Mouse (Mus musculus): ENCODE data around the gene Rab5a. TPM values are rescaled to one million over a fixed set of nuclear protein-coding genes. Genes with fewer than 3 reads are reported as not detected.

The Rab5a gene
- polyA plus RNA-seq, 1 experiment from 2014 or later: 76.9 TPM

- no peaks in the 10 kb centered on the region for H3K9me3 ChIP-seq (ENCODE audit: low read depth, low read length)
- no peak overlapping the region for H3K27ac ChIP-seq (ENCODE audit: low read depth)
- no peak overlapping the region for H3K4me3 ChIP-seq (ENCODE audit: low read depth, low read length)
- ATAC-seq (ENCODE audit: insufficient read depth): no peak
- WGBS: 91% methylated on average over 4 of the region's 4 CpGs
- no peaks in the 10 kb centered on the region for H3K36me3 ChIP-seq (ENCODE audit: insufficient read depth)
- no peaks in the 10 kb centered on the region for H3K4me1 ChIP-seq (ENCODE audit: insufficient read depth)
- TF ChIP-seq CTCF (IDR thresholded peaks at IDR 0.05; ENCODE audit: low read depth): no peak
- H3K9ac ChIP-seq: no peak overlapping the region
- no peak overlapping the region for H3K4me2 ChIP-seq
- DNase-seq: no peak
- H3K27me3 ChIP-seq (ENCODE audit: insufficient read depth, low read length): no peaks in the 10 kb centered on the region
Measured at GRCm38 (mm10) chr17:53542536-53542935, 63.5 kb downstream of the Rab5a start.

DNA sequence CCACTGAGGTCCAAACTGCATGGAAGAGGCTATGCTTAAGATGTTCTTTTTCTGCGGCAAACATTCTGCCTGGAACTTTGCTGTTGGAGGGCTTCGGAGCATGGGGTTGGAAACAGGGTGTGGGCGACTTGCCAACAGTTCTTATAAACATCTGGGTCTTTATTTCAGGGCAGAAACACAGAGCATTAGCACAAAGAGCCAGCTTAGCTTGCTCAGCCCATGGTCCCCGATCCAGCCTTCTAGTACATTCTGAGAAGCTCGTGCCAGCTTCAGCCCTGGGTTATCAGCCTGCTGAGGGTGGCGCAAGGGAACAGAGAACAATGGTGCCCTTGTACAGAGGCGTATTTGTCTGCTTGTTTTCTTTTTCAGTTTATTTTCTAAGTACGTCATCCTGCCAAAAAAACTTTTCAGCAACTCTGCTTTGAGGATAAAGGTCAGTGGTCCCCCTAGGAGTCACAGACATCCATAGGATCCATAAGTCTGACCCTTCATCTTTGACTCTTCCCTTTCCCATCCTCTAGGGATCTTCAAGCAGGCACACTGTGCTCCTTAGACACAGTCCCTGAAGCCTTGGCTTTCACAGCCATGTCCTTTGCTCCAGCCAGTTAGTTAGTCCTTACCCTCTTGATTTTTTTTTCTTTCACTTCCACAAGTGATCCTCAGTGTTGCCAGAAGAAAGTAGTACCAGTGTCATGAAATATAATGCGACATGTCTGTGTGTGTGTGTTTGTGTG, 64.7 kb downstream of the Rab5a start:
- Histone ChIP-seq H3K4me3 (ENCODE audit: low read depth, low read length) (no peak overlapping the region), H3K27me3 (ENCODE audit: insufficient read depth, low read length) (no peaks in the 10 kb centered on the region), H3K4me1 (ENCODE audit: insufficient read depth) (no peaks in the 10 kb centered on the region), H3K9ac (no peak overlapping the region), H3K4me2 (peak overlapping the region; percentile 15; the same call in 1 of the 2 replicates), H3K27ac (ENCODE audit: low read depth) (peak overlapping the region; percentile 58; the same call in 1 of the 2 replicates), H3K36me3 (ENCODE audit: insufficient read depth) (no peaks in the 10 kb centered on the region), H3K9me3 (ENCODE audit: low read depth, low read length) (no peaks in the 10 kb centered on the region)
- TF ChIP-seq CTCF (IDR thresholded peaks at IDR 0.05; ENCODE audit: low read depth): no peak
- ATAC-seq (ENCODE audit: insufficient read depth): peak; percentile 90
- peak; percentile 88 for DNase-seq
- 42% methylated on average over 9 of the region's 9 CpGs for whole genome bisulfite sequencing

DNA sequence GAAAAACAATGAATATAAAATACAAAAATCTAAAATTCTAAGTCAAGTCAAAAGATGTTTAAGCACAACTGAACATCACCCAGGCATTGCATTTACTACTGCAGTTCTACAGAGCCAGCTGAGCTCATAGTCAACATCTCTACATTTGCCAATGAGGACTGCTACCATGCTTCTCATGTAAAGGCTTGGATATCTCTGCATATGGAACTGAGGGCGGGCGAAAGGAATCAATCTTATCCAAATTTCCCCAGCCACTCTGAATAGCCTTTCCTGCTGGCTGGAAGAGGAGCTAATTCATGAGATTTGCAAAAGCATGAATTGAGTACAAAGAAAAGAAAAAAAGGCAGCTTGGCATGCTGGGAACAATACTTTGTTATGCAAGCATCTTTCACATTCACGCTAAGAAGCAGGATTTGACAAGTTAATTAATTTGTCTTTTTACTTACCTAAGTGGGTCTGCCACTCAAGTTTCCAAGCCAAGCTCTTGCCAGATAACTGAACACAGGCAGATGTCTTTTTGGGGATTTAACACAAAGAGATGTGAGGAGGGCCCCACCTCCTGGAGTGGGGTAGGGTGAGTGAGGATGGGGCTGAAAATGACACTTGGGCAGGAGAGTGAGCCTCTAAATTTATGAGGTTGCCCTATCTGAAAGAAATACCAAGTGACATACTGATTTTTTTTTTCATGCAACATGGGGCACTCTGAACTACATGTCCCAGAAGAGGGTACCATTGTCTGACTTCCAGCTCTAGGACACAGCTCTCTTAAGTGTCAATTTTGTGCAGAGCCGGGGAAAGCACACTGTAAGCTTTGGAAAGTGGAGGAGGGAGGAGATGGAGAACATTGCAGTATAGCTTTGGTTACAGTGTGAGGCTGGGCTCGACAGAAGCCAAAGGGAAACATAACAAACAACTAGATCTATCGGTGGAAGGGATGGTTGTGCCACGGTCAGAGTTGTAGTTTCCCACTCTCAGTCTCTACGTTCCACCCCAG, 72.6 kb downstream of the Rab5a start:
- Histone ChIP-seq H3K4me1 (ENCODE audit: insufficient read depth) (no peaks in the 10 kb centered on the region), H3K4me2 (no peak overlapping the region), H3K27ac (ENCODE audit: low read depth) (no peak overlapping the region), H3K27me3 (ENCODE audit: insufficient read depth, low read length) (no peaks in the 10 kb centered on the region), H3K4me3 (ENCODE audit: low read depth, low read length) (no peak overlapping the region), H3K36me3 (ENCODE audit: insufficient read depth) (no peaks in the 10 kb centered on the region), H3K9ac (no peak overlapping the region), H3K9me3 (ENCODE audit: low read depth, low read length) (no peaks in the 10 kb centered on the region)
- no peak for TF ChIP-seq CTCF (IDR thresholded peaks at IDR 0.05; ENCODE audit: low read depth)
- 75% methylated on average over 8 of the region's 8 CpGs for WGBS
- no peak for DNase-seq
- ATAC-seq (ENCODE audit: insufficient read depth): no peak

DNA sequence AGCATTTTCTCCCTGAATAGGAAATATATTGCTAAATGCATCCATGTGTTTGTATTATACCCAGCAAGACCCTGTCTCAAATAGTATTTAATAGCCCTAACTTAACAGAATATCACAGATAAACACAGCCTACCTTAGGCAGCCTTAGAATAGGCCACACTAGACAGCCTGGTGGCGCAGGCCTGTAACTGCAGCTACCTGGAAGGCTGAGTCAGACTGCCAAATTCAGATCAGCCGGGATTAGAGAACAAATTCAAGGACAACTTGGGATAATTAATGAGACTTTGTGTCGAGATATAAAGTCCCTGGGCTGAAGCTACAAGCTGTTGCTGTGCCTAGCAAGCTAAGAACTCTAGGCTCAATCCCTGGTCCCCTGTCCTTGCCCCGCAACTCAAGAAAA, 75.1 kb downstream of the Rab5a start:
- no peaks in the 10 kb centered on the region for H3K36me3 ChIP-seq (ENCODE audit: insufficient read depth)
- H3K27ac ChIP-seq (ENCODE audit: low read depth): no peak overlapping the region
- H3K4me2 ChIP-seq: no peak overlapping the region
- TF ChIP-seq CTCF (IDR thresholded peaks at IDR 0.05; ENCODE audit: low read depth): peak; percentile 39
- H3K27me3 ChIP-seq (ENCODE audit: insufficient read depth, low read length): no peaks in the 10 kb centered on the region
- DNase-seq (peak; percentile 9), ATAC-seq (ENCODE audit: insufficient read depth) (no peak)
- 63% methylated on average over 4 of the region's 4 CpGs for WGBS
- H3K4me3 ChIP-seq (ENCODE audit: low read depth, low read length): no peak overlapping the region
- no peaks in the 10 kb centered on the region for H3K9me3 ChIP-seq (ENCODE audit: low read depth, low read length)
- H3K4me1 ChIP-seq (ENCODE audit: insufficient read depth): no peaks in the 10 kb centered on the region
- H3K9ac ChIP-seq: no peak overlapping the region

- Histone ChIP-seq H3K4me2 (no peak overlapping the region), H3K27me3 (ENCODE audit: insufficient read depth, low read length) (no peaks in the 10 kb centered on the region), H3K27ac (ENCODE audit: low read depth) (no peak overlapping the region), H3K36me3 (ENCODE audit: insufficient read depth) (no peaks in the 10 kb centered on the region), H3K4me1 (ENCODE audit: insufficient read depth) (no peaks in the 10 kb centered on the region), H3K9me3 (ENCODE audit: low read depth, low read length) (no peaks in the 10 kb centered on the region), H3K4me3 (ENCODE audit: low read depth, low read length) (no peak overlapping the region), H3K9ac (no peak overlapping the region)
- 69% methylated on average over 3 of the region's 3 CpGs for WGBS
- ATAC-seq (ENCODE audit: insufficient read depth) (no peak), DNase-seq (no peak)
- TF ChIP-seq CTCF (IDR thresholded peaks at IDR 0.05; ENCODE audit: low read depth): no peak
Measured at GRCm38 (mm10) chr17:53554813-53555212, 75.8 kb downstream of the Rab5a start.

Other genes with a start within 250 kb of the Rab5a start
- 0.45 and 0.73 TPM in 2 replicates for gene Efhb, start 15.9 kb upstream of the Rab5a start, polyA plus RNA-seq (2014; fragmentation: Nextera tagmentation; extraction: Ambion mirVana)
- 0.25 and 0.51 TPM in 2 replicates for gene Pp2d1, start 60.2 kb downstream of the Rab5a start, polyA plus RNA-seq (2014; fragmentation: Nextera tagmentation; extraction: Ambion mirVana)
- gene Kat2b, start 87.6 kb downstream of the Rab5a start, polyA plus RNA-seq (2014; fragmentation: Nextera tagmentation; extraction: Ambion mirVana): 5.2 and 5.6 TPM in 2 replicates
- gene Sgo1, start 210.1 kb downstream of the Rab5a start, polyA plus RNA-seq (2014; fragmentation: Nextera tagmentation; extraction: Ambion mirVana): 45.4 and 49.7 TPM in 2 replicates